Mouse (Mus musculus) thymus, adult 2 months (tissue): Measurements from ENCODE around the gene Fto. TPM values are rescaled to one million over a fixed set of nuclear protein-coding genes. Genes with fewer than 3 reads are reported as not detected.

ENCODE experiments used
- DNase-seq: peaks from one replicate; pipeline ENCODE4 v3.0.0; 2021
- H3K27ac ChIP-seq: fragments of 200-500 bp; 2 replicates; pipeline ENCODE4 v1.5.1; 2012; ENCODE audit warnings: low read length, control low read depth; ENCODE audit not compliant: control insufficient read depth, insufficient read depth
- H3K27me3 ChIP-seq: fragments of 200-500 bp; 2 replicates; pipeline ENCODE4 v1.6.1; 2012; ENCODE audit warnings: mild to moderate bottlenecking, low read length, moderate library complexity, mixed read lengths; ENCODE audit not compliant: control insufficient read depth, insufficient read depth
- H3K36me3 ChIP-seq: fragments of 200-500 bp; 2 replicates; pipeline ENCODE4 v1.6.1; 2012; ENCODE audit warnings: mild to moderate bottlenecking, low read length, moderate library complexity; ENCODE audit not compliant: control insufficient read depth, insufficient read depth
- H3K4me1 ChIP-seq: fragments of 200-500 bp; replicated peaks from 2 replicates; pipeline ENCODE4 v1.6.1; 2012; ENCODE audit warnings: low read length; ENCODE audit not compliant: control insufficient read depth, insufficient read depth
- H3K4me3 ChIP-seq: fragments of 200-500 bp; 2 replicates; pipeline ENCODE4 v1.5.1; 2012; ENCODE audit warnings: mild to moderate bottlenecking, low read length, control low read depth, moderate library complexity; ENCODE audit not compliant: control insufficient read depth, insufficient read depth
- CTCF ChIP-seq: fragments of 200-500 bp; IDR thresholded peaks from 2 replicates; pipeline ENCODE4 v1.5.1; 2012; ENCODE audit warnings: mild to moderate bottlenecking, control low read depth, low read length, moderate library complexity, borderline replicate concordance; ENCODE audit not compliant: control insufficient read depth, poor library complexity, insufficient read depth; ENCODE audit errors: extremely low read depth
- POLR2A ChIP-seq: fragments of 200-500 bp; IDR thresholded peaks from 2 replicates; pipeline ENCODE4 v1.6.1; 2012; ENCODE audit warnings: mild to moderate bottlenecking, low read length, control low read depth, moderate library complexity; ENCODE audit not compliant: control insufficient read depth, poor library complexity, insufficient read depth; ENCODE audit errors: extremely low read depth
- WGBS: fragments of 180-500 bp; shearing (Covaris S2); methylation state at CpG from one replicate; pipeline ENCODE4 v1.1.7; 2018; 5-methylcytosine and 5-hydroxymethylcytosine counted together
- polyA plus RNA-seq: library from polyadenylated mRNA; depleted of rRNA; stranded (reverse); fragments of >200 nt; gene quantifications from 2 replicates; pipeline ENCODE4 v1.2.3, GENCODE M21; 2012

Fto gene
- polyA plus RNA-seq, 1 experiment: 29.9 TPM

DNA sequence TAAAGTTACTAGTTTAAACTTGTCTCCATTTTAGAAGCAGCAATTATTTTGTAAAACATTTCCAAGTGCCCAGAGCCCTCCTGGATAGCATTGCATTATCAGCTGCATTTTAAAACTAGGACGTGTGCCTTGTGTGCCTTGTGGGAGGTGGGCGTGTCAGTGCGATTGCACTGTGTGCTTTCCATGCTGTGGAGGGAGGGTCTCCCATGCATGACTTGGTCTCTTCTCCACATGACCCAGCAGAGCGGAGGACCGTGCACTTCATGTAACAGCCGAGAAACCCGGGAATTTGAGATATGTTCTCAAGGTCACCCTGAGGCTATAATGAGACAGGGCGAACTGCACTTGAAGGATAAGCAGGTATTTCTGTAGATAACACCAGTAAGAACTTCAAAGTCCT lies 347.6 kb downstream of the Fto start:
- H3K4me1 ChIP-seq: no peaks in the 10 kb centered on the region
- no peak for DNase-seq
- H3K36me3 ChIP-seq: no peaks in the 10 kb centered on the region
- 93% methylated on average over 8 of the region's 8 CpGs for WGBS
- H3K27me3 ChIP-seq: no peaks in the 10 kb centered on the region
- H3K27ac ChIP-seq: no peak overlapping the region
- H3K4me3 ChIP-seq: no peak overlapping the region
- no peak for TF ChIP-seq POLR2A
- no peak for TF ChIP-seq CTCF

DNA sequence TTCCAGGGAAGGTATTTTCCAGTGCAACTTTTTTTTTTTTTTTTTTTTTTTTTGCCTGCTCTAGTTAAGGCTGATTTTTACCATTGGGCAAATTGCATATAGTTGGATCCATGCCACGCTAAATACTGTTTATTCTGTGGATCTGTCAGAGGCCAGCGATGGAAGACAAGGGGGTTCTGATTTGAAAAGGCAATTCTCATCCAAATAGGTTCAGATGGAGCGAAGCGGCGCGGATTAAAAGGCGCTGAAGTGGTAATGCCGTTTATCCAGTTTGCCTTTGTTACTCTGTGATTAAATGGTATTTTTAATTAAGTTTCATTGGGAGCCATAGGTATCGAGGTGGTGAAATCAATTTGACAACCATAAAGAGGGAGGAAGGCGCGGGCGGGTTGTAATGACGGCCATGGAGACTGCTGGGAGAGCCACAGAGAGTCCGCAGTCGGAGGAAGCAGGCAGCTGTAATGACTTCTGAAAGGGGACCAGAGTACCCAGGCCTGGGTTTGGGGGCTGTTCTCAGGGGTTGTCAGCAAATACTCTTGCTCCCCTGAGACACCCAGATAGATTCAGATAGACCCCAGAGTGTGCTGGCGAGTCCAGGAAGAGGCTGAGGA lies 356.2 kb downstream of the Fto start:
- no peak for TF ChIP-seq CTCF
- no peak for TF ChIP-seq POLR2A
- Histone ChIP-seq H3K27ac (no peak overlapping the region), H3K27me3 (no peaks in the 10 kb centered on the region), H3K36me3 (no peaks in the 10 kb centered on the region), H3K4me1 (no peaks in the 10 kb centered on the region), H3K4me3 (no peak overlapping the region)
- no peak for DNase-seq
- 98% methylated on average over 16 of the region's 16 CpGs for WGBS

DNA sequence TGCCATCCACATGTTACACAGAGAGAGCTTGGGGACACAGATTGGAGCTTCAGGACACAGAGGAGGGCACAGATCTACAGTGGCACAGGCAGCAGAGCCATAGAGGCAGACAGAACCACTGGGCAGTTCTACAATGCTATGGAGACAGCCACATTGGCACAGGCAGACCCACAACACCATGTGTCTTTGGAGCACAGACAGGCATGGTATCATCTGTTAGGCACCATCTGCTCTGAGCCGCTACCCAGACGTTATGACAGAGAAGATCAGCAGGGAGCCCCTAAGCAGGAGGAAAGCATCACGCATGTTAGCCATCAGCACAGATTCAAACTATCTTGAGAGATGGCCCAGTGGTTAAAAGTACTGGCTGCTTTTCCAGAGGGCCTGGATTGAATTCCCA lies 363.6 kb downstream of the Fto start:
- Histone ChIP-seq H3K27ac (no peak overlapping the region), H3K4me1 (no peaks in the 10 kb centered on the region), H3K36me3 (no peaks in the 10 kb centered on the region), H3K27me3 (no peaks in the 10 kb centered on the region), H3K4me3 (no peak overlapping the region)
- TF ChIP-seq POLR2A (no peak), CTCF (no peak)
- DNase-seq: no peak
- WGBS: 94% methylated on average over 3 of the region's 3 CpGs

DNA sequence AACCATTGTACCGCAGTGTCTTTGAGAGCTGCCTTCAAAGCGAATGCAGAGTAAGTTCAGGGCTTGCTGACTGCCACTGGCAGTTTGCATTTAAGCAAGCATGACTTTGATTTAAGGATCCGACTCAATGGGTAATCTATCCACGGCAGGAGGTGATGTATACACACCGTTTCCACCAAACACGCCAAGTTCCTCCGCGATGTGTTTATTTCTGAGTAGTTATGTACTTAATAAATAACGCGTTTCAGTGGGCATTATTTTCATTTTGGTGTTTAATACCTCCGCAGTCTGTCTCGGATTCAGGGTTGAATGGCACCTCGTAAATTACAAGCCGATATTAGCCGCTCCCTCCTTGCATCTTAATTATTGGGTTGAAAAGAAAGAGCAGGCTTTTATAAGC lies 366.1 kb downstream of the Fto start:
- no peak for TF ChIP-seq POLR2A
- no peak for TF ChIP-seq CTCF
- Histone ChIP-seq H3K4me1 (no peaks in the 10 kb centered on the region), H3K36me3 (no peaks in the 10 kb centered on the region), H3K27ac (no peak overlapping the region), H3K4me3 (no peak overlapping the region), H3K27me3 (no peaks in the 10 kb centered on the region)
- no peak for DNase-seq
- 84% methylated on average over 15 of the region's 15 CpGs for WGBS

DNA sequence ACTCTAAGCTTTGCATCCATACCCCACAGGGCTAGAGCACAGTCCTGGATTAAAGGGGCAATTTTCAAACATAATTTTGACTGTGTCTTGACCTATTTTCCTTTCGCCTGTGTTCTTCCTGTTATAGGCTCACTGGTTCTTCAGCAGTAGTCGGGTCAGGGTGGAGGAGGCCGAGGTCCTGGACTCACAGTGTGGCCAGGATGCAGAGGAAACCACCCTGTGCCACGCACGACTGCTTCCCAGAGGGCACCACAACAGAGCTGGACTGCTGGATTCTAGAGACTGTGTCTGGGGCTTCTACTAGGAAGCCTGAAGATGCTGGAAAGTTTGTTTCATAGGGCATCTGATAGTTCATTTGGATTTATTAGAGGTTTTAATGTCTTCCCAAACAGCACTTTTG lies 366.8 kb downstream of the Fto start:
- Histone ChIP-seq H3K4me3 (no peak overlapping the region), H3K4me1 (no peaks in the 10 kb centered on the region), H3K36me3 (no peaks in the 10 kb centered on the region), H3K27me3 (no peaks in the 10 kb centered on the region), H3K27ac (no peak overlapping the region)
- DNase-seq: no peak
- 69% methylated on average over 5 of the region's 5 CpGs for WGBS
- TF ChIP-seq POLR2A (no peak), CTCF (no peak)

DNA sequence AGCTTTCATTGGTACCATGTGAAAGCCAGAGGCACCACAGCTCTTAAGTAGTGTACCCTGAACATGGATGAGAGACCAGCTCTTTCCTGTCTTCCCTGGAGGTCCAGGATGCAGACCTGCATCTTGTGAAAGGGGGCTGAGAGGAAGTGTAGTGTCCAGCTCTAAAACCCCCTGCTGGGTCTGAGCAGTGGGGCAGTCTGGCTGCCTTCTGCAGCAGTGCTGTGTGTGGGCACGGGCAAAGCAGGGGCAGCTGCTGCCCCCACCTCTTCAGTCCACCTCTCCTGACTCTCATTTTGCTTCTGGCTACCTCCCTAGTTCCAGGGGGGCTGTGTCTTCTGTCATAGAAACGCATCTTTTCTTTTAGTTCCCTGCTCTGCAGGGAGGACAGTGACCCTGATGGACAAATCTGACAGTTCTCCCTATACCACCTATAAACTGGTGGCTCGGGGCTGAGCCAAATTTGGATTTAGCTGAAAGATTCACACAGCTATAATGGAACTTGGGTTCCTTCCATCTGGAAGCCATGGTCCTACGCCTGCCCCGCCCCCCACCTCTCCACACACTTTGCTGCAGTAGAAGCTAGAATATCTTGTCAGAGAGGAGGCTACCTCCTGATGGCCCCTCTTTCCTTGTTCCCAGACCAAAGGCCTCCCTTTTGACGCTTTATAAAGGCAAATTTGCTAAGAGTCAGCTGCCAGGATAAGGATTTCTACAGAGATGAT lies 371.4 kb downstream of the Fto start:
- no peak for DNase-seq
- Histone ChIP-seq H3K4me1 (no peaks in the 10 kb centered on the region), H3K36me3 (no peaks in the 10 kb centered on the region), H3K27ac (no peak overlapping the region), H3K4me3 (no peak overlapping the region), H3K27me3 (no peaks in the 10 kb centered on the region)
- no peak for TF ChIP-seq POLR2A
- 80% methylated on average over 6 of the region's 6 CpGs for WGBS

DNA sequence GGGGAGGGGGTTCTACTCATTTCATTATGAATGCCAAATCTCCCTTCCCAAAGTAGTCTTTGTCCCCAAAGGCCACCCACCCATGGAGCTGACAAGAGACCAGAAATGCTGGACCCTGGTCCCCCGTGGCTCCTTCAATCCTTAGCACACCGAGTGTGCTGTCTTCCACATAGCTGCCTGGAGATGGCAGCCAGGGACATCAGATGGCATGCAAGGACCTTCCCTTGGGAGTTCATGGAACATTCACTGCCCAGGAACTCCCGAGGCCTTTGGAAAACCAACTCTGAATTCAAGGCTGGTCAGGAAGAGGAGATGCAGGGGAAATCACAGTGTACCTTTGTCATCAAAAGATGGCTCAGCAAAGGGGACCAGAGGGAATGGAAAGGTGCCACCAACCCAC lies 372.1 kb downstream of the Fto start:
- Histone ChIP-seq H3K27me3 (no peaks in the 10 kb centered on the region), H3K36me3 (no peaks in the 10 kb centered on the region), H3K27ac (no peak overlapping the region), H3K4me3 (no peak overlapping the region), H3K4me1 (no peaks in the 10 kb centered on the region)
- no peak for TF ChIP-seq POLR2A
- TF ChIP-seq CTCF: no peak
- 69% methylated on average over 3 of the region's 3 CpGs for WGBS
- no peak for DNase-seq
